Mouse (Mus musculus) T-helper 2 cell (primary cell): Measurements from ENCODE around the gene Psph.
"Not testable (repeated sequence)": the region's sequence is repeated elsewhere in the genome, so short reads cannot be mapped to it uniquely, and the experiment has no call there.

Source experiments
- in situ Hi-C: fragments of 300-600 bp; cut with MboI, MseI; formaldehyde crosslinking; loops from one replicate; pipeline ENCODE4 v1.15.1; 2025; ENCODE audit warnings: high pct_unique_total_duplicates

Gene Psph

GRCm38 (mm10) chr5:129786818-129787790 lies at the start of gene Psph:
Gene Psph (minus strand): TSS chr5:129787449.
- in situ Hi-C loops, result loop anchor here (5.0 kb wide), 1 partner anchor 100 kb away; the partner anchor contains the start of gene Chchd2

- in situ Hi-C loops, result loop anchor here (5.0 kb wide), 2 partner anchors 57 to 452 kb away; partner anchors contain the start of gene Sumf2
Measured at GRCm38 (mm10) chr5:129790591-129790990, 3.3 kb upstream of the Psph start.

GRCm38 (mm10) chr5:129787818-129788593 lies 757 bp upstream of the Psph start:
- in situ Hi-C loops, result loop anchor here (5.0 kb wide), 1 partner anchor 99 kb away; the partner anchor contains the start of gene Chchd2

GRCm38 (mm10) chr5:129786161-129786560 lies 1.1 kb downstream of the Psph start:
- in situ Hi-C loops, result loop anchor here (5.0 kb wide), 1 partner anchor 101 kb away; the partner anchor contains the start of gene Chchd2

- in situ Hi-C loops, result loop anchor here (5.0 kb wide), 1 partner anchor 102 kb away; the partner anchor contains the start of gene Chchd2
Measured at GRCm38 (mm10) chr5:129785235-129785870, 1.9 kb downstream of the Psph start.

GRCm38 (mm10) chr5:129782211-129782610 lies 5.0 kb downstream of the Psph start:
- in situ Hi-C loops, result no loop called here

GRCm38 (mm10) chr5:129780131-129780530 lies 7.1 kb downstream of the Psph start:
- in situ Hi-C loops, result no loop called here

- in situ Hi-C loops, result no loop called here
Measured at GRCm38 (mm10) chr5:129778996-129779716, 8.1 kb downstream of the Psph start.

- in situ Hi-C loops, result no loop called here
Measured at GRCm38 (mm10) chr5:129778348-129778995, 8.8 kb downstream of the Psph start.

- in situ Hi-C loops, result no loop called here
Measured at GRCm38 (mm10) chr5:129774661-129775060, 12.6 kb downstream of the Psph start.

- in situ Hi-C loops, result not testable (repeated sequence)
Measured at GRCm38 (mm10) chr5:129773330-129773729, 13.9 kb downstream of the Psph start.

- in situ Hi-C loops, result no loop called here
Measured at GRCm38 (mm10) chr5:129772433-129772832, 14.8 kb downstream of the Psph start.

- in situ Hi-C loops, result no loop called here
Measured at GRCm38 (mm10) chr5:129770443-129771355, 16.6 kb downstream of the Psph start.

GRCm38 (mm10) chr5:129761865-129762540 lies 25.2 kb downstream of the Psph start:
- in situ Hi-C loops, result no loop called here

GRCm38 (mm10) chr5:129759929-129760480 lies 27.2 kb downstream of the Psph start:
- in situ Hi-C loops, result no loop called here

- in situ Hi-C loops, result no loop called here
Measured at GRCm38 (mm10) chr5:129756886-129757285, 30.4 kb downstream of the Psph start.

- in situ Hi-C loops, result loop anchor here (5.0 to 25.0 kb wide), 2 partner anchors 132 to 468 kb away; partner anchors contain the start of gene Tmem248
Measured at GRCm38 (mm10) chr5:129744050-129744449, 43.2 kb downstream of the Psph start.

- in situ Hi-C loops, result loop anchor here (5.0 to 25.0 kb wide), 2 partner anchors 131 to 469 kb away; partner anchors contain the start of gene Tmem248
Measured at GRCm38 (mm10) chr5:129742903-129743488, 44.3 kb downstream of the Psph start.
